Mouse (Mus musculus): ENCODE measurements around the gene Sh2b2. TPM values are rescaled to one million over a fixed set of nuclear protein-coding genes. Genes with fewer than 3 reads are reported as not detected.
A peak's percentile ranks its signal among the peaks of the same experiment; 100 is the strongest.

Sh2b2 gene
- polyA plus RNA-seq, 1 experiment from 2014 or later, result 4.6 TPM

DNA sequence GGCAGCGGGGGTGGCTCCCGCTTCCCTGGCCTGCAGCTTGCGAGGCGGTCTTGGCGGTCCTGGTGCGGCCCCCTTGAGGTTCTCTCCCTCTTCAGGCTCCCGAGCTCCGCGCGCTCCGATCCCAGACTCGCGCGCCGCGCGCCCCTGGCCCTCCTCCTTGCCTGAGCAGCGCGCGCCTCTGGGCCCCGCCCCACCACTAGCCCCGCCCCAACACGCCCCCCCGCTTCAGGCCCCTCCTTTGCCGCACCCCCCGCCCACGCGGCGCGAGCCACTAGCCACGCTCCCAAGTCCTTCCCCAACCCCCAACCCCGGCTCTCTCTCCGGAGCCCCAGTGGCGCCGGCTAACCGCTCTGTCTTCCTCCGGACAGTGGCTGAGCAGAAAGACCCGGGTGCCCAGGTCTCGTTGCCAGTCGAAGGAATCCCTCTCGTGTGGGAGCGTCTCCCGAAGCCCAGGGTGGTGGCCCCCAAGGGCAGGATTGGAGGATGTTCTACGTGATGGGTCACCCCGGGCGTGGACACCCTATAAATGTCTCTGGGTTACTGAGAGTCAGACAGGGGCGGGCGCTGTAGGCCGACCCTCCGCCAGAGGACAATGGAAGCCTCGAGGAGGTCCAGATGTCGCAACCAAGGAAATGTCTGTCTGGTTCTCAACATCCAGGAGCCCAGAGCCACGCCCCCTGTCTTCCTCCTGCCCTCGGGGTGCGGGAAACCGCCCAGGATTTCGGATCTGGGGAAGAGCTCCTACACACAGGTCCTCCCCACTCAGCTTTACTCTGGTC lies 1.4 kb downstream of the Sh2b2 start:
- DNase-seq (ENCODE audit: low spot score), result peak; percentile 82
- WGBS, result under 1% methylated on average over 54 of the region's 57 CpGs
- H3K4me3 ChIP-seq (ENCODE audit: low read depth, low read length), result peak overlapping the region; percentile 66
- peak overlapping the region; percentile 58 for H3K9ac ChIP-seq (ENCODE audit: low read depth, low read length)
- H3K4me2 ChIP-seq, result peak overlapping the region; percentile 95
- H3K4me1 ChIP-seq (replicated peaks; ENCODE audit: control insufficient read depth, insufficient read depth, low read length), result no peaks in the 10 kb centered on the region; the same call in 1 of the 2 replicates
- 0 out of 2 replicates have a peak overlapping the region, but pooled peaks have one; percentile 45 for H3K27ac ChIP-seq (ENCODE audit: low read depth, low read length)
- ATAC-seq (replicated peaks; ENCODE audit: low FRiP score), result peak; percentile 64
- H3K9me3 ChIP-seq (ENCODE audit: control insufficient read depth, low read length), result no peaks in the 10 kb centered on the region
- H3K36me3 ChIP-seq (ENCODE audit: control insufficient read depth, insufficient read depth, low read length), result no peaks in the 10 kb centered on the region
- H3K27me3 ChIP-seq (replicated peaks; ENCODE audit: control insufficient read depth, insufficient read depth, low read length), result peaks cover 7% of the 10 kb centered on the region; the same call in 1 of the 2 replicates

DNA sequence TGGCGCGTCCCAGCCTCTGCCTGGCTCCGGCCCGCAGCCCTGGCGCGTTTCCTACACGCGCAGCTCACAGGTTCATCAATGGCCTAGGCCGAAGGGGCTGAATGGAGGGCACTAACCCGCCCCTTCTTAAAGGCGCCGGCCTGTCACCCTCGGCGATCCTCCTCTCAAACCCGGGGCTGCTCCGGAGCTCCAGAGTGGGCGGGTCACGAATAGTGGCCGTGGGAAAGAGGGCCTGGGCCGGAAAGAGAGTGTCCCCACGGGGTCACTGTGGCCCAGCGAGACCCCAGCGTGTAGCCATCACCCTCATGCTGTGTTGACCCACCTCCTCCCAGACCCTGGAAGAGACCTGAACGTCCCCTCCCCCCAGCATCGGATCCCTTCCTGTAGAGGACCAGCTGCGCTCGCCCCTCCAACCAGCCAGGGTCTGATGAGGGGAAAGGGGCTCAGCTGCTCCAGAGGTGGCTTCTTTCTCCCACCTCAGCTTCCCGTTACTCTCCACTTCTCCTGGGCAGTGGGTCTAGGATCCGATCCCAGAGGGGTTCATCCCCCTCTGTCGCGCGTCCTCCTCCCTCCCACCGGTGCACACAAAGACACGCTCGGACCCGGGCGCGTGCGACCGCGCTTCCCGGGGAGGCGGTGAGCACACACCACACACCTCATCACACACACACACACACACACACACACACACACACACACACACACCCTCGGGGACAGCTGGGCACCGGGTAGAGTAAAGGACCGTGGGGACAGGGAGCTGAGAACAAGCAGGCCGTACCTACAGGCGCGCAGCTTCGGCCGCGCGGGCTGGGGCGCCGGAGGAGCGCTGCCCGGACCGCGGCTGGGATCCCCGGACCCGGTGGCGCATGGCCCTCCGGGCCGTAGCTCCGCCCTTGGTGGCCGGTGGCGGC lies 2.2 kb downstream of the Sh2b2 start:
- no peak for DNase-seq (ENCODE audit: low spot score)
- Histone ChIP-seq H3K4me3 (ENCODE audit: low read depth, low read length) (peak overlapping the region; percentile 66), H3K4me2 (peak overlapping the region; percentile 95), H3K4me1 (replicated peaks; ENCODE audit: control insufficient read depth, insufficient read depth, low read length) (no peaks in the 10 kb centered on the region; the same call in 1 of the 2 replicates), H3K9me3 (ENCODE audit: control insufficient read depth, low read length) (no peaks in the 10 kb centered on the region), H3K27ac (ENCODE audit: low read depth, low read length) (no peak overlapping the region), H3K27me3 (replicated peaks; ENCODE audit: control insufficient read depth, insufficient read depth, low read length) (peaks cover 7% of the 10 kb centered on the region; the same call in 1 of the 2 replicates), H3K36me3 (ENCODE audit: control insufficient read depth, insufficient read depth, low read length) (no peaks in the 10 kb centered on the region), H3K9ac (ENCODE audit: low read depth, low read length) (peak overlapping the region; percentile 58)
- 1% methylated on average over 66 of the region's 67 CpGs for WGBS
- peak; percentile 30 for ATAC-seq (replicated peaks; ENCODE audit: low FRiP score)

DNA sequence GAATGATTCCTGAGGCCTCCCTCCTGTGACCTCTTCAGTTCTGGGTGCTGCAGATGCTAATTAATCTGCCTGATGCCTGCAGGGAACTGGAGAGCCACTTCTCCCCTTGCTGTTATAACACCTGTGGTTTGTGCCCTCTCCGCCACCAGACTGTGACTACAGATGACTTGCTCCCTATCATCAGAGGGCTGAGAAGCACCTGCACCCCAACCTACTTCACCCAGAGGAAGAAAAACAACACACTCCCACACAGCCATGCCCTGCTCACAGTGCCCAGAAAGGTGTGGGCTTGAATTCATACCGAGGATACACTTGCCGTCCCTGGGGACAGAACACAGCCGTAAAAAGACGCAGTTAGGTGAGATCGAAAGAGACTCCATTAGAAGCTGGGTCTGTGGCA lies 5.2 kb downstream of the Sh2b2 start:
- Histone ChIP-seq H3K4me2 (no peak overlapping the region), H3K9me3 (ENCODE audit: control insufficient read depth, low read length) (no peaks in the 10 kb centered on the region), H3K9ac (ENCODE audit: low read depth, low read length) (no peak overlapping the region), H3K36me3 (ENCODE audit: control insufficient read depth, insufficient read depth, low read length) (no peaks in the 10 kb centered on the region), H3K27me3 (replicated peaks; ENCODE audit: control insufficient read depth, insufficient read depth, low read length) (peaks cover 19% of the 10 kb centered on the region), H3K4me3 (ENCODE audit: low read depth, low read length) (no peak overlapping the region), H3K4me1 (replicated peaks; ENCODE audit: control insufficient read depth, insufficient read depth, low read length) (peaks cover 5% of the 10 kb centered on the region; the same call in 1 of the 2 replicates), H3K27ac (ENCODE audit: low read depth, low read length) (no peak overlapping the region)
- no peak for ATAC-seq (replicated peaks; ENCODE audit: low FRiP score)
- WGBS, result 81% methylated on average over 6 of the region's 6 CpGs
- DNase-seq (ENCODE audit: low spot score), result no peak

DNA sequence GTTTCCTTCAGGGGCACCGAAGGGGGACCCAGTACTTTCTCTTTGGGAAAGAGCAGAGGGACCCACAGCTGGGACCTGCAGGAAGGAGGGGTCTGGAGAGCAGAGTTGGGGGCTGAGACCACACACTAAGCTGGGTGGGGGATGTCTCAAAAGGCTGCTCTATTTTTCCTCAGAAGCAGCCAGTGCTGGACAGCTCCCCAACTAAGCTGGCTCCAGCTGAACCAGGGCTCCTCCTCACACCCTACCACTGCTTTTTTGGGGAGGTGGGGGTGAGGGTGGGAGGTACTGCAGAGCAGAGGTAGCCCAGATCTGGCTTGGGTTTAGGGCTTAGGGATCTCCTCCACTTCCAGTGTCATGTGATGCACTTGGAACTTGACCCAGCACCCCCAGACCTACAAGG lies 6.0 kb downstream of the Sh2b2 start:
- H3K27ac ChIP-seq (ENCODE audit: low read depth, low read length), result no peak overlapping the region
- H3K9me3 ChIP-seq (ENCODE audit: control insufficient read depth, low read length), result no peaks in the 10 kb centered on the region
- H3K9ac ChIP-seq (ENCODE audit: low read depth, low read length), result no peak overlapping the region
- peaks cover 20% of the 10 kb centered on the region for H3K27me3 ChIP-seq (replicated peaks; ENCODE audit: control insufficient read depth, insufficient read depth, low read length)
- no peak overlapping the region for H3K4me2 ChIP-seq
- DNase-seq (ENCODE audit: low spot score) (no peak), ATAC-seq (replicated peaks; ENCODE audit: low FRiP score) (no peak)
- no peak overlapping the region for H3K4me3 ChIP-seq (ENCODE audit: low read depth, low read length)
- H3K36me3 ChIP-seq (ENCODE audit: control insufficient read depth, insufficient read depth, low read length), result no peaks in the 10 kb centered on the region
- H3K4me1 ChIP-seq (replicated peaks; ENCODE audit: control insufficient read depth, insufficient read depth, low read length), result peaks cover 5% of the 10 kb centered on the region; the same call in 1 of the 2 replicates
- 57% methylated on average over 1 of the region's 1 CpGs for WGBS

DNA sequence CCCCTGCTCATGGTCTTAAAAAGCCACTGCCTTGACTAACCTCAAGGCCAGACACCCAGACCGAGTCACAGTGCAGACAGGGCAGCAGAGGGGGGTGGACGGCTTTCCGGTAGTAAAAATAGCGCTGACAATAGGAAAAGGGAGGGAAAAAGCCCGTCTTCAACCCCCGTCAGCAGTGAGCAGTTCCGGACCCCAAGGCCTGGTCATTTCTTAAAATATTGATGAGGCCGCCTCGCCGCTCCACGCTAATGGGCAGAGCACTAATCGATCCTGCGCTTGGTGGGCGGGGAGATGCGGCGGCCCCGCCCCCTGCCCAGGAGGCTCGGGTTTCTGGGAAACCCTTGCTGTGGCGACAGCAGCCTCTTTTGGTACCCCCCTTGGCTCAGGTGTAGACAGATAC lies 8.7 kb downstream of the Sh2b2 start:
- Histone ChIP-seq H3K4me2 (peak overlapping the region; percentile 46), H3K4me3 (ENCODE audit: low read depth, low read length) (peak overlapping the region; percentile 10), H3K36me3 (ENCODE audit: control insufficient read depth, insufficient read depth, low read length) (no peaks in the 10 kb centered on the region), H3K9me3 (ENCODE audit: control insufficient read depth, low read length) (no peaks in the 10 kb centered on the region), H3K4me1 (replicated peaks; ENCODE audit: control insufficient read depth, insufficient read depth, low read length) (0 out of 2 replicates have a peak, but pooled peaks cover 5% of the 10 kb centered on the region), H3K27ac (ENCODE audit: low read depth, low read length) (no peak overlapping the region), H3K9ac (ENCODE audit: low read depth, low read length) (no peak overlapping the region), H3K27me3 (replicated peaks; ENCODE audit: control insufficient read depth, insufficient read depth, low read length) (peaks cover 18% of the 10 kb centered on the region)
- WGBS, result 2% methylated on average over 19 of the region's 19 CpGs
- ATAC-seq (replicated peaks; ENCODE audit: low FRiP score) (no peak), DNase-seq (ENCODE audit: low spot score) (no peak)

DNA sequence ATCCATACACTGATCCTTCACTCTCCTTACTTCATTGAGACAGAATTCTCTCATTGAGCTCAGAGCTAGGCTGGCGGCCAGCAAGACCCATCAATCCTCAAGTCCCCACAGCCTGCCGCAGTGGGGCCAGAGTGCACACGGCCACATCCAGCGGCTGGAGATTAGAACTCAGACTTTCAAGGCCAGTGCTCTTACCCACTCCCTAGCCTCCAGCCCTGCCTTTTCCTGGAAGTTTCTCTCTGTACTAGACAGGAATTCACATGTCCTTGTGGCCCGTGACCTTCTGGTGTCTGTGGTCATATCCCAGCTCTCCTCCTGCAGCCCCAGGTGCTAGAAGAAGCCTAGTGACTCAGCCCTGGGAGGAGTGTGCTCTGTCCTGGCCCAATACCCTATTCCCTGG lies 9.7 kb downstream of the Sh2b2 start:
- H3K4me3 ChIP-seq (ENCODE audit: low read depth, low read length), result no peak overlapping the region
- DNase-seq (ENCODE audit: low spot score) (no peak), ATAC-seq (replicated peaks; ENCODE audit: low FRiP score) (no peak)
- no peak overlapping the region for H3K4me2 ChIP-seq
- WGBS, result 67% methylated on average over 5 of the region's 5 CpGs
- H3K9me3 ChIP-seq (ENCODE audit: control insufficient read depth, low read length), result no peaks in the 10 kb centered on the region
- no peak overlapping the region for H3K9ac ChIP-seq (ENCODE audit: low read depth, low read length)
- no peaks in the 10 kb centered on the region for H3K36me3 ChIP-seq (ENCODE audit: control insufficient read depth, insufficient read depth, low read length)
- H3K27me3 ChIP-seq (replicated peaks; ENCODE audit: control insufficient read depth, insufficient read depth, low read length), result peaks cover 26% of the 10 kb centered on the region
- 0 out of 2 replicates have a peak, but pooled peaks cover 7% of the 10 kb centered on the region for H3K4me1 ChIP-seq (replicated peaks; ENCODE audit: control insufficient read depth, insufficient read depth, low read length)
- H3K27ac ChIP-seq (ENCODE audit: low read depth, low read length), result no peak overlapping the region

DNA sequence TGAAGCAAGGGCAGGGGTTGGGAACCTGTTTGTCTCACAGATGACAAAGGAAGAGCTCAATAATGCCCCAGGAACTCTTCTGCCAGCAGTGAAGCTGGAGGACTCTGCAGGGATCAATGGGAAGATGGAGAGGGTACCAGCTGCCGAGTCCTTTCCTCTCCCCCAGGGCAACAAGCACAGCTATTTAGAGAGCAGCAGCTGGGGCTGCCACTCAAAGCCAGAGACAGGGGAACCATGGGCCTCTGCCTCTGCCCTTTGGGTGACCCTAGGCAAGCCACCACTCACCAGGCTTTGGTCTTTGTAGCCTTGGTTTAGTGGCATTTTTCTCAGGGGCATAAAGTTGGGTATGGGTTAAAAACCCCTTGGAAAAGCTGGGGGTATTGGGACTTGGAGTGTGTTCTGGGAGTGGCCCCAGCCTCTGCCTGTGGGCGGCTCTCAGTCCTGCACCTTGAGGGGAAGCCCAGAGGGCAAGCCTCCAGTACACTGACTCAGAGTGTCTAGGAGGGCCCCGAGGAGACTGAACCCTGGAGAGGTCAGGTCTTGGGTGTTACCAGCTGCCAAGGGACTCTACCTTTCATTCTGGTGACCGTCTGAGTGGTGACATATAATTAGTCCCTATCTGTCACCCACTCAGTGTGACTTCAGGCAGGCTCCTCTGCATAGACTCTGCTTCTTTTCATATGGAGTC lies 15.9 kb downstream of the Sh2b2 start:
- DNase-seq (ENCODE audit: low spot score) (no peak), ATAC-seq (replicated peaks; ENCODE audit: low FRiP score) (no peak)
- Histone ChIP-seq H3K9me3 (ENCODE audit: control insufficient read depth, low read length) (no peaks in the 10 kb centered on the region), H3K4me2 (no peak overlapping the region), H3K4me3 (ENCODE audit: low read depth, low read length) (no peak overlapping the region), H3K9ac (ENCODE audit: low read depth, low read length) (no peak overlapping the region), H3K27me3 (replicated peaks; ENCODE audit: control insufficient read depth, insufficient read depth, low read length) (peaks cover 19% of the 10 kb centered on the region), H3K36me3 (ENCODE audit: control insufficient read depth, insufficient read depth, low read length) (no peaks in the 10 kb centered on the region; the same call in 1 of the 2 replicates), H3K27ac (ENCODE audit: low read depth, low read length) (no peak overlapping the region), H3K4me1 (replicated peaks; ENCODE audit: control insufficient read depth, insufficient read depth, low read length) (0 out of 2 replicates have a peak, but pooled peaks cover 2% of the 10 kb centered on the region)
- 63% methylated on average over 4 of the region's 4 CpGs for WGBS

DNA sequence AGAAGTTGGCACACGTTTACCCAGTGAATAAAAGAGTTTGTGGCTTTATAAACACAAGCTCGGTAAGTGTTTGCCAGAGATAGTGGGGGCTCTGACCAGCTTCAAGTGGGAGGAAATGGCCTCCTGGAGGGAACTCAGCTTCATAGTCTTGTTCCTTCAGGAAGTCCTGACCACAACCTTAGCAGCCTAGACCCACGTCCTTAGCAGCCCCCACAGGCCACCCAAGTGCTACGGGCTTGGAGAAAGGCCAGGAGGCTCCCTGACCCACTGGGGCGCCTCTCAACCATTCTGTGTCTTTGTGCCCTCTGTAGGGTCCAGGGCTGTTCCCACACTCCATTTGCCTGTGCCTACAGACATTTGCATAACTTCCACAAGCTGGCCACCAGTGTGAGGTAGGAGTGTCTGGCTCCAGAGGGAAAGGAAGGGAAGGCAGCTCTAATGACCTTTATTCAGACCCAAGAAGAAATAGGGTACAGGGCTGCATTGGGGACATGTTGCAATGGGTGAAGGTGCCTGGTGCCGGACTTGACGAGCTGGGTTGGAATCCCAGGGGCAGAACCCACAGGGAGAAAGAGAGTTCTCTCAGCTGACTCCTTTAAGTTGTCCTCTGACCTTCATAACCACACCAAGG lies 20.0 kb downstream of the Sh2b2 start:
- DNase-seq (ENCODE audit: low spot score) (no peak), ATAC-seq (replicated peaks; ENCODE audit: low FRiP score) (no peak)
- Histone ChIP-seq H3K27ac (ENCODE audit: low read depth, low read length) (no peak overlapping the region), H3K4me2 (no peak overlapping the region), H3K4me1 (replicated peaks; ENCODE audit: control insufficient read depth, insufficient read depth, low read length) (no peaks in the 10 kb centered on the region), H3K4me3 (ENCODE audit: low read depth, low read length) (no peak overlapping the region), H3K27me3 (replicated peaks; ENCODE audit: control insufficient read depth, insufficient read depth, low read length) (peaks cover 3% of the 10 kb centered on the region; the same call in 1 of the 2 replicates), H3K9ac (ENCODE audit: low read depth, low read length) (no peak overlapping the region), H3K9me3 (ENCODE audit: control insufficient read depth, low read length) (no peaks in the 10 kb centered on the region), H3K36me3 (ENCODE audit: control insufficient read depth, insufficient read depth, low read length) (peaks cover 3% of the 10 kb centered on the region; the same call in 1 of the 2 replicates)
- 46% methylated on average over 7 of the region's 7 CpGs for WGBS

All from liver, embryonic 11.5 days (tissue).